Mouse (Mus musculus): Measurements from ENCODE around the gene Rgs11.
A peak's percentile ranks its signal among the peaks of the same experiment; 100 is the strongest.
"Not testable (repeated sequence)": the region's sequence is repeated elsewhere in the genome, so short reads cannot be mapped to it uniquely, and the experiment has no call there.

Gene Rgs11

DNA sequence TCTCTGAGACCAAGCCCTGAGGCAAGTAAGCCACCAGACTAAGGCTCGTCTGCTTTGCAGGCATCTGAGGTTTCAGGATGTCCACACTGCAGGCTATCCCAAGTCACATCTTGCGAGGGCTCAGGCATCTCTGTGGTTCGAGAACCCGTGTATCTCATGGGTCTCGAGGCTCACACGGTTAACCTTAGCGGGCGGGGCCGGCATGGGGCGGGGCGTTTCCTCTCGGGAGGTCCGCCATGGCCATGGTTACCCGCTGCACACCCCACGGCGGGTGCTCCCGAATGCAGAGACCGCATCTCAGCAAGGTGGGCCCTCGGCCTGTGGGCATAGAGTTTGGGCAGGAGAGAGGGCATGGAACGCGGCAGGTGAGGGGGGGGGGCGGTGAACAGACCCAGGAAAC lies at the start of gene Rgs11:
Rgs11 (plus strand) TSS at position 215 of the 400 bp plus-strand sequence.
- peak in 1 of 2 experiments; percentile 49 for DNase-seq (ENCODE audit: low spot score in 2 of 2)

DNA sequence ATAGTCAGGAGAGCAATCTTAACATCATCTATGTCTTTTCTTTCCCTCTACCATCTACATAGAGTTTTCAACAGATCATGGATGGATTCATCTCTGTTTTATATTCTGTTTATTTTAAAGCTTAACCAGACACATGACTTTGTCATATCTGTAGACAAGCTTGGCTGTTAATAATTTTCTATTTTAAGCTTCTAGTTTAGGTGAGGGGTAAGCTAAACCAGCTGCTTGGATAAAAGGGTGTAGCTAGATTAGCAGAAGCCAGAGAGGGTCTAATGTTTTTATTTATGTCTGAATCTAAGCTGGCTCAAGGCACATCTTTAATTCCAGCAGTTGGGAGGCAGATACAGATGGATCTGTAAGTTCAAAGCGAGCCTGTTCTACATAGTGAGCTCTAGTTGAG lies 40.0 kb upstream of the Rgs11 start:
- DNase-seq (ENCODE audit: low spot score in 2 of 2): no peak

DNA sequence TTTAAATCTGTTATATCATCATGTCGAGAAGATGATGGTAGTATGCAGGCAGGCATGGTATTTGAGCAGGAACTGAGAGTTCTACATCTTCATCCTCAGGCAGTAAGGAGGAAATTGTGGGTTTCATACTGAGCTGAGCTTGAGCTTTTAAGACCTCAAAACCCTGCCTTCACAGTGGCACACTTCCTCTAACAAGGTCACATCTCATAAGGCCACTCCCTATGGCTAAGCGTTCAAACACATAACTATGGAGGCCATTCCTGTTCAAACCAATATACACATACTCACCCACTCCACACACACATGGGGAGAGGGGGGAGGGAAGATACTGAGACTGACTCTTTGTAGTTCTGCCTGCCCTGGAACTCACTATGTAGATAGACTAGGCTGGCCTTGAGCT lies 34.7 kb upstream of the Rgs11 start:
- no peak for DNase-seq (ENCODE audit: low spot score in 2 of 2)

DNA sequence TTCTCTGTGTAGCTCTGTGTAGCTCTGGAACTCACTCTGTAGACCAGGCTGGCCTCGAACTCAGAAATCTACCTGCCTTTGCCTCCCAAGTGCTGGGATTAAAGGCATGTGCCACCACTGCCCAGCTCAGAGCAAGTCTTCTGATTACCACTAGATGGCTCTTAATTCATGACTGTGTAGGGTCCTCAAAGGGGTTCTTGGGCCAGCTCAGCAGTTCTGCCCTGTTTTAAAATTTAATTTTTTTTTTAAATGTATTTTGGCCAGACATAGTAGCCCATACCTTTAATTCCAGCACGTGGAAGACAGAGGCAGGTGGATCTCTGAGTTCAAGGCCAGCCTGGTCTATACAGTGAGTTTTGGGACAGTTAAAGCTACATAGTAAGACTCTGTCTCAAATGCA lies 27.5 kb upstream of the Rgs11 start:
- DNase-seq (ENCODE audit: low spot score in 2 of 2): not testable (repeated sequence)

DNA sequence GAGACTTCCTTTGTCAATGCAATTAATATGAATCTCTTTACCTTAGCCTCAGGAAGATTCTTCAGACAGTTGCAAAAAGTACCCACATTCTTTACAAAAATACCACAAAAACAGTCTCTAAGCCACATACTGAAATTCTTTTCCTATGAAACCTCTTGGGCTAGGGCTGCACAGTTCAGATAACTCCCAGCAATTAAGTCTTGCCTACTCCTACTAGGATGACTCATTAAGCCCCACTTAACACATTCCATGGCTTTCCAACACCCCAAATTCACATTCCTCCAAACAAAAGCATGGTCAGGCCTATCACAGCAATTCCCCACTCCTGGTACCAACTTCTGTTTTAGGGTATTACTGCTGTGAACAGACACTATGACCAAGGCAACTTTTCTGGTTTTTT lies 24.1 kb upstream of the Rgs11 start:
- DNase-seq (ENCODE audit: low spot score in 2 of 2): no peak

DNA sequence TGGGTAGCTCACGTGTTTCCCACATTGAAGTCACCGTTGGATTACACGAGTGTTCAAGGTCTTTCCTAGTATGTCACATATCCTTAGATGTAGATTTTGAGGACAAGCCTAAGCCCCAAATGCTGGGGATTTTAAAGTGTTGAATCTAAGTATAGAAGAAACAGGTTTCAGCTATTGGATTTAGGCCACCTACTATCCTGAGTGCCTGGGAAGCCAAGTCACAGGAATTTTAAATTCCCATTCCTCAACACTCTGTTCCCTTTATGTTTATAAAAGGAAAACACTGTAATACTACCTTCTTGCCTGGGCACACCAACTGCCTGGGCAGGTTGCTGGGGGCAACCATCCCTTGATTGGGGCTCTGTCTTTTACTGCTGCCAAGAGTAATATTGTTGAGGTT lies 21.6 kb upstream of the Rgs11 start:
- DNase-seq (ENCODE audit: low spot score in 2 of 2): no peak

DNA sequence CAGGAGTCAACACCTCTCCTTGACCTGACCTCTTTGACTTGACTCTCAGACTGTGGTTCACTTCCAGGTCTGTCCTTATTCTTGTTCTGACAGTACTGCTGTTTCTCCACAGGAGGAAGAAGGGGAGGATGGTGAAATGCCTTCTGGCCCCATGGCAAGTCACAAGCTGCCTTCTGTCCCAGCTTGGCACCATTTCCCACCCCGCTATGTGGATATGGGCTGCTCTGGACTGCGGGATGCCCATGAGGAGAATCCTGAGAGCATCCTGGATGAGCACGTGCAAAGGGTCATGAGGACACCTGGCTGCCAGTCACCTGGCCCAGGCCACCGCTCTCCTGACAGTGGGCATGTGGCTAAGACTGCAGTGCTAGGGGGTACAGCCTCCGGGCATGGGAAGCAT lies 15.2 kb upstream of the Rgs11 start:
- DNase-seq (ENCODE audit: low spot score in 2 of 2): no peak

DNA sequence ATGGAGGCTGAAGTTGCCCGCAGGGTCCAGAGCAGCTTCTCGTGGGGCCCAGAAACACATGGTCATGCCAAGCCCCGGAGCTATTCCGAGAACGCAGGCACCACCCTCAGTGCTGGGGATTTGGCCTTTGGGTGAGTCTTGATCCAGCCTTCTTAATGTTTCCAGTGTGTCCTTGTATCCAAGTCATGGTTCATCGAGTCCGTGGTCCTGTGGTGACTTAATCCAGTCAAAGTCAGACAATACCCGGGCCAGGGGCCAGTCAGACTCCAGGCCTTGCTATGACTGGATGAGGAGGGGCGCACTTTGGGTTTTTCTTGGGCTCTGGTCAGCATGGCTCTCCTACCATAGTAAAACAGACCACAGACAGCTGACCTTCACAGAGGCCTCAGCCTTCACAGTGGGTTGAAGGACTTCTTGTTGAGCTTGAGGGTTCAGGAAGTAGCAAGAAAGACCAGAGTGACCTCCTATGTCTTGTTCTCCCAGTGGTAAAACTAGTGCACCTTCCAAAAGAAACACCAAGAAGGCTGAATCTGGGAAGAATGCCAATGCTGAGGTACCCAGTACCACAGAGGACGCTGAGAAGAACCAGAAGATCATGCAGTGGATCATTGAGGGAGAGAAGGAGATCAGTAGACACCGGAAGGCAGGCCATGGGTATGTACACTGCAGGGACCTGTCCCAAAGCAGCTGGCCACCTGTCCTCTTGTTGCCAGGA lies 14.5 kb upstream of the Rgs11 start:
- no peak for DNase-seq (ENCODE audit: low spot score in 2 of 2)

DNA sequence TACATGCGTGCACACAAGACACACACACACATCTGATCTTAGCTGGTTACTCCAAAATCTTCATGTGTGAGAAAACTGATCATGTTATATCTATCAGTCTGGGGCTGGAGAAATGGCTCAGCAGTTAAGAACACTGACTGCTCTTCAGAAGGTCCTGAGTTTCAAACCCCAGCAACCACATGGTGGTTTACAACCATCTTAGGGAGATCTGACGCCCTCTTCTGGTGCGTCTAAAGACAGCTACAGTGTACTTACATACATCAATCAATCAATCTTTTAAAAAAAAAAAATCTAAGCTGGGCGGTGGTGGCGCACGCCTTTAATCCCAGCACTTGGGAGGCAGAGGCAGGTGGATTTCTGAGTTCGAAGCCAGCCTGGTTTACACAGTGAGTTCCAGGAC lies 11.3 kb upstream of the Rgs11 start:
- DNase-seq (ENCODE audit: low spot score in 2 of 2): not testable (repeated sequence)

DNA sequence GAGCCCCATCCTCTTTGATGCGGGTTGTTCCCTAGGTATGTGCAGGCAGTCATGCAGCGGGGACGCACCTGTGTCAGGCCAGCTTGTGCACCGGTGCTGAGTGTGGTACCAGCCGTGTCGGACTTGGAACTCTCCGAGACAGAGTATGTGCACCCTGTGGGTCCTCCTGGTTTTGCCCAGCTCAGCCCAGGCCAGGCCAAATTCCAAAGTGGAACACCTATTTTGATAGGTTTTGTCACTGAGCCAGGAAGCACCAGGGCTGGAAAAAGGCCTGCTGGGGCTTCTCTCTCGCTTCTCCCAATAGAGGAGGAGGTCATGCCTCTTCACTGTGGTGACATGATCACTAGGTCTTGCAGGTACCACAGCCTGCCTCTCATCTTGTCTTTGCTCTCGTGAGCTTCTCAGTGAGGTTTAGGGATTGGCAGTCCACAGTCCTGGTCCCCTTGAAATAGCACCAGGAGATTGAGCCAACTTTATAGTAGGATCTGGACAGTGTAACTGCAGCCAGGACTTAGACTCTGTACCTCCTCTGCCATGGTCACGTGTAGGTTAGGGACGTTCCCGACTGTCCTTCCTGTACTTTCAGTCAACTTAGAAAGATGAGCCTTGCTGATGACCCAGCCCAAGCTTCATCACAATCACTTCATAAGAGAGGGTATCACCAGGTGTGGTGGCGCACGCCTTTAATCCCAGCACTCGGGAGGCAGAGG lies 10.1 kb upstream of the Rgs11 start:
- DNase-seq (ENCODE audit: low spot score in 2 of 2): no peak

DNA sequence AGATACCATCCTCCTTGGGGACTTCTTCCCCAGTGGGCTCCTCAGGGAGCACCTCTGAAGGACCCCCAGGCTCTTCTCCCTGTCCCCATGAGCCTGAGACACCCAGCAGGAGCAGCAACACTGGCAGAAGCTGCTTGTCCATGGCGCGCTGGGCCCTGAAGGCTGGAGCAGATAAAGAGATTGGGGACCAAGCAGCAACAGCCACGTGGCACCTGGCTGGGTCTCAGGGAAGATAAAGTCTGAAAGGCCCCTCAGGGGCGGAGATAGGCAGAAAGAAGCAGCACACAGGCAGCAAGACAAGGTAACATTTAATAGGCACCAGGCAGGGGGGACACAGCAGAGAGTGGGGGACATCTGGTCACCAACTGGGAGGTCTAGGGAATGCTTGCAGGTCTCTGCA lies 3.9 kb upstream of the Rgs11 start, which contains the start of gene Pdia2:
Pdia2 (minus strand) TSS at position 196 of the 400 bp plus-strand sequence.
- DNase-seq (ENCODE audit: low spot score in 2 of 2): no peak

DNA sequence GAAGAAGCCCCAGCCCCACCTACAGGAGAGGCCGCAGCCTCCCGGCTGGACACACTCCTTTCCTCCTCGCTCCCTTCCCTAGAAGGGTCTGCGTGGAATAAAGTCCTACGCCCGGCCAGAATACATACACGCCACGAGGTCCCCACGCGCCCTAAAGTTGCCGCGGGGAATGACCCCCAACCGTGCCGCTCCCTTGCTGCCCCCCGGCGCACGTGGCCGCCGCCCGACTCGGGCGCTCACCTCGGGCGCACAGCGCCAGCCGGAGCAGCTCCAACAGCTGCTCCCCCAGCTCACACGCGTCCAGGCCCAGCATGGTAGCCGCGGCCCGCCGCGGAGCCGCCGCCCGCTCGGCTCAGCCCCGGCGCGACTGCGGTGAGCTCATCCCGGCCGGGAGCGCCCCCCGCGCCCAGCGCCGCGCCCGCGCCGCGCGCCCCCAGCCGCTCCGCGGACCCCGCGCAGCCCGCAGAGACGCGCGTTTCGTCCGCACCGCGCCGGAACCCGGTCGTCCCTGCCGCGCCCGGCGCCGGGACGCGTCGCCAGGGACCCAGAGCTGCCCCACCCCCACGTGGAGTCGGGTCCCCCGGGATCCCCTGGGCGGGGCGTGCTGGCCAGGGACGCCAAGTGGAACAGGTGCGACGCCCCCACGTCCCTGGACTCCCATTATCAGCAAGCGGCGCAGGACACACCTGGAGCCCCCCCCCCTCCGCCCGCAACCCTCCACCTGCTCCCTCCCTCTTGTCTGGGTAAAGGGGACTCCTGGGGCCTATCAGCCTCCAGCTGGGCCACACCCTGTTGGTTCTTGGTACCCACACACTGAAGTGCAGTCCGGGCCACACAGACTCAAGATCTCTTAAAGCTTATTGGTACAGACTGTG lies 1.7 kb upstream of the Rgs11 start:
- DNase-seq (ENCODE audit: low spot score in 2 of 2): no peak

DNA sequence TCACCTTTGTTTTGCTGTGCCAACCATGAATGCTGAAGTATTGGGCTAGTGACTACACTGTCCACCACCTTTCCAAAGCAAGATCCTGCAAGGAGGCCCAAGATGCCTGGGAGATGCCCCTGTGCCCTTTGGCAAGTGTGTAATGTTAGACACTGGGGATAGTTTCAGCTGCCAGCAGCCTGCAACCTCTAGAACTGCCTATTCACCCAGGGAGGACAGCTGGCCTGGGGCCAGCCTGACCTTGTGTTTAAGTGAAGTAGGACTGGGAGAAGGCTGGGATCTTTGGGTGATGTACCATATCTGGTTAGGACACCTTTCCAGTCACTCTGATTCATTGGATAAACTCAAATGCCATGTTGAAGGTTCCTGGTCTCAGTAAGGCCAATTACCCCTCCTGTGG lies 753 bp upstream of the Rgs11 start:
- no peak for DNase-seq (ENCODE audit: low spot score in 2 of 2)

DNA sequence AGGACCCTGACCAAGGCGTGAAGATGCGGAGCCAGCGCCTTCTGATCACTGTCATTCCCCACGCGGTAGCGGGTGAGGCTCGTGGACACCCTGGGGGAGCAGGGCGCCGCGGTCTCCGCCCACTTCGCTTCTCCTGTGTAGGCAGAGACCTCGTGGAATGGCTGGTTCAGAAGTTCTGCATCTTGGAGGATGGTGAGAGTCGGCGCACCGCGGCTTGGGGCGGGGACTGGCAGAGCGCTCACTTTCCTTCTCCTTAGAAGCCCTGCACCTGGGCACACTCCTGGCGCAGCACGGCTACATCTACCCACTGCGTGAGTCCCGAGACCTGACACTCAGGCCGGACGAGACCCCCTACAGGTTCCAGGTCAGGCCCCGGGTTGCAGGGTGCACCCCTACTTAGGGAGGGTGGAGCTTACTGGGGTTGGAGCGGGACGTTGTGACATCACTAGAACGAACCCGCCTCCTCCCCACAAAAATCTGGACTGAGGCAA lies 615 bp downstream of the Rgs11 start:
- DNase-seq (ENCODE audit: low spot score in 2 of 2): peak; percentile 62 to 64

DNA sequence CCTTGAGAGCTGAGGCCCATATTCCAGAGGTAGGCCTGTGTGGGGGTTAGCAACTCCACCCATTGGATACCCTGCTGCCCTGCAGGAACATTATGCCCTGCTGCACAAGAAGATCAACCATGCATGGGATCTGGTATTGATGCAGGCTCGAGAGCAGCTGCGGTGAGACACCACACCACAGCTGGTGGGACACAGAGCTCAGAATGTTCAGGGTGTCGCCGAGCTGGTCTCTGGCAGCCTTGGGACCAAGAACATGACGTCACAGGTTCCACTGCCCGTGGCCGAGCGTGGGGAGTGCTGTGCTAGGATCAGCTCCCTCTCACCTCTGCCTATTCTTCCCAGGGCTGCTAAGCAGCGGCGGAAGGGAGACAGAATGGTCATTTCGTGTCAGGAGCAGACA lies 2.0 kb downstream of the Rgs11 start:
- DNase-seq (ENCODE audit: low spot score in 2 of 2): no peak

DNA sequence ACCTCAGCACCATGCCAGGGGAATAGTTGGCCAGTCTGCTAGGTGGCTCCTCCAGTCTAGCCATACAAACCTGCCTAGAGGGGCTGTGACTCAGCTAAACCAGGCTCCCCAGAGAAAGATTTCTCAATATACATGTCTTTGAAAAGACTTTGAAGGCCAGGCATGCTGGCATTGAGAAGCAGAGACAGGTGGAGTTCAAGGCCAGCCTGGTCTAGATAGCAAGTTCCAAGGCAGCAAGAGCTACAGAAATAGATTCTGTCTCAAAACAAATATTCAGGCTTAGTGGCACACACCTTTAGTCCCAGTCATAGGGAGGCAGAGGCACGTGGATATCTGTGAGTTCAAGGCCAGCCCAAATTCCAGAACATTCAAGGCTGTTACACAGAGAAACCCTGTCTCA lies 3.6 kb downstream of the Rgs11 start:
- no peak for DNase-seq (ENCODE audit: low spot score in 2 of 2)

DNA sequence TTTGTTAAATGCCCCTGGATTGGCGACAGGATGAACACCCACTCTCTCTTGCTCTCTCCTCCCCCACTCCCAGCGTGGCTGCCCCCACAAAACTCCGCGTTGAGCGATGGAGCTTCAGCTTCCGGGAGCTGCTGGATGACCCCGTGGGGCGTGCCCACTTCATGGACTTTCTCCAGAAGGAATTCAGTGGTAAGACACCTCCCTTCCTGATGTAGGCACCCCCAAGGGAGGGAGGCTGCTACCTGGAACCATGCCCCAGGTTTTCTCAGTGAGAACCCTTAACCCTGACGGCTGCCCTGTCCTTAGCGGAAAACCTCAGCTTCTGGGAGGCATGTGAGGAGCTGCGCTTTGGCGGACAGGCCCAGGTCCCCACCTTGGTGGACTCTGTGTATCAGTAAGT lies 4.9 kb downstream of the Rgs11 start, which contains the start of gene Arhgdig:
Arhgdig (minus strand) TSS at position 101 of the 400 bp plus-strand sequence.
- no peak for DNase-seq (ENCODE audit: low spot score in 2 of 2)

DNA sequence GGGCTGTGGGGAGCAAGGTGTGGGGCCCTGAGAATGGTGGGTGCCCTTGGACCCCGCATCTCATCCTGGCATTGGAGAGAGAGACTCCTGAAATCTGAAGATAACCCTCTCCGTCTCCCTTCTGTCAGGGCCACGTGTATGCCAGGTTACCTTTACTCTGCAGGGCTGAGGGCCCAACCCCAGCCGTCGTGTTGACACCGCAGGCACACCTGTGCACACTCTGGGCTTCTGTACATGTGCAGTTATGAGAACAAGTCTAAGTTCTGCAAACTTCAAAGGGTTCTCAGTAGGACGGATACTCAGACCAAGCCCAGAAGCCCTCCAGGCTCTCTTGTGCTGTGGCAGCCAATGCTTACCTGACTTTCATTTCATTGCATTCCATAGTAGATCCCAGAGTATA lies 9.5 kb downstream of the Rgs11 start:
- DNase-seq (ENCODE audit: low spot score in 2 of 2): no peak

DNA sequence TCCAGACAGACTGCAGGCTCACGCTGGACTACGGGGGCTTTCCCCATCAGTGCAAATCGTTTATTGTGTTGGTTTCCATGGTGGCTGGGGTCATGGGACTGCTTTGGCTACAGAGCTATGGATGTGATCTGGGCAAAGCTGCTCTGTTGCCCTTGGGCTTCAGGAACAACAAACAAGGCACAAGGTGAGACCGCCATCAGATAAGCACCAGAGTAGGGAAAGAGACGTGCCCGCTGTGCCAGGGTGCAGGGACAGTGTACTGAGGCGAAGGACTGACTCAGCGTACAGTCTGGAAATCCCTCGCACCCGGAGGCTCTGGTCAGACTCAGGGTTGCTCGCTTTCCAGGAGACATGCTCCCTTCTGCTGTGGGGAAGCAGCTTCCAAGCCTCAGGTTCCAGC lies 9.9 kb downstream of the Rgs11 start:
- no peak for DNase-seq (ENCODE audit: low spot score in 2 of 2)

DNA sequence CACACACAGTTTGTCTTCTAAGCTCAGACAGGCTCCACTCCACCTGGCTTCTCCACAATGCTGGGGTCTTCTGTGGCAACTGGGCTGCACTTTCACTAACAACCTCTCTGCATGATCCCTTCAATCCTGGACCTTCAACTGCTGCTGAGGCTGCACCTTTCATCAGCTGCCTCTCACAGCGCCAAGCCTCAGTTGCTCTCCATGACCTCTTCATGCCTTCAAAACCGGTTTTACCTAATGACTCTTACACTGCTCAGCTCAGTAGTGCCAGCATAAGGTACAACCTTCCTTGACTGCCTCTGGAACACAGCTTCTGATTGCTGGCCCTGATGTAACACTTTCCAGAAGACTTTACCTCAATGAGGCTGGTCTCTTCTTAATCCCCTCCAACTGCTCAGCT lies 18.8 kb downstream of the Rgs11 start:
- DNase-seq (ENCODE audit: low spot score in 2 of 2): no peak

DNA sequence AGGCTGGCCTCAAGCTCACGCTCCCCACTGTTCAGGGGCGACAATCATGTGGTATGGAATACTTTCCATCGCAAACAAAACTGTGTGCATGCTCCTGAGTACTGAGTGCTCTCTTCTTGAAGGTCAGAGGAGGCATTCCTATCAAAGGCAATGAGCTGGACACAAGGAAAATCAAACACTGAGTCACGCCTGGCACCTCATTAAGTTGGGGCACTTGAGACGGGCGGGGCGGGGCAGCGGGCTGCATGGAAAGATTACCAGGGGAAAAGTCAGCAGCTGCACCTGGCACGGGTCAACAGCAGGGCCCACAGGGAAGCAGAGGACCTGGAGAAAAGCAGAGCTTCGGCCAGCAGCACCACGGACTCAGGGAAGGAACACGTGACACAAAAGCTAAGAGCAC lies 22.4 kb downstream of the Rgs11 start:
- DNase-seq (ENCODE audit: low spot score in 2 of 2): no peak

DNA sequence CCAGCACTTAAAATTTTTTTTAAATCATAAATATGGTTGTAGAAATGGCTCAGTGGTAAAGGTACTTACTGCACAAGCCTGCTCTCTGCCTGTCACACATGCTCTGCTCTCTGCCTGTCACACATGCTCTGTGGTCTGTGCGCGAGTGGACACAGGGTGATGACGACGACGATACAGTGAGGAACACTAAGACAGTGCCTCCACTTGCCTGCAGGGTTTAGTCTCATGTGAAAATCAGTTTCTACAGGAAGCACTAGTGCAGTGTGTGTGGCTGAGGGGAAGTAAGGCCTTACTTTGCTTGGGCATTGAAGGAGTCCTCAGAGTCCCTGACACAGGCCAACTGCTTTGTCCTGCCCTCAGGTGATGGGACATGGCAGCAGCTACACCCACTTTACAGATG lies 27.0 kb downstream of the Rgs11 start:
- no peak for DNase-seq (ENCODE audit: low spot score in 2 of 2)
